Mouse (Mus musculus) spleen, postnatal 4 days (tissue): ENCODE results near the gene Fasl.

Source experiments
- DNase-seq, 2 experiments: peaks; one replicate each; pipeline ENCODE4 v3.0.0; 2022; ENCODE audit warnings: low spot score in 2 of 2

The Fasl gene

GRCm38 (mm10) chr1:161761556-161761955, 26.7 kb downstream of the Fasl start:
- no peak for DNase-seq

DNA sequence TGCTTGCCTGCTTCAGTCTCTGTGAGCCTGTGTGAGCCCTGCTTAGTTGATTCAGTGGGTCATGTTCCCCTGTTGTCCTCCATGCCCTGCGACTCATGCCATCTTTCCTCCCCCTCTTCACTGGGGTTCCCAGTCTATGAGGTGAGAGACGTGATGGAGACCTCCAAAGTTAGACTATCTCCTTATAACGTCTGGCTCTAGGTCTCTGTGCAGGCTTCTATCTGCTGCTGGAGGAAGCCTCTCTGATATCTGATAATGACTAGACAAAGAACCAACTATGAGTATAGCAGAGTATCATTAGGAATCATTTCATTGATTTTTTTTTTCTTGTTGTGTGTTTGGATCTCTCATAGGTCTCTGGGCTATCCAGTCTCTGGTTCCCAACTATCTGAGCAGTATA, 31.7 kb downstream of the Fasl start:
- DNase-seq: peak in 1 of 2 experiments; percentile 48

GRCm38 (mm10) chr1:161751311-161751710, 37.0 kb downstream of the Fasl start:
- DNase-seq: no peak

GRCm38 (mm10) chr1:161750471-161751041, 37.7 kb downstream of the Fasl start:
- no peak for DNase-seq

- no peak for DNase-seq
Observed at GRCm38 (mm10) chr1:161748685-161749084, 39.6 kb downstream of the Fasl start.

DNA sequence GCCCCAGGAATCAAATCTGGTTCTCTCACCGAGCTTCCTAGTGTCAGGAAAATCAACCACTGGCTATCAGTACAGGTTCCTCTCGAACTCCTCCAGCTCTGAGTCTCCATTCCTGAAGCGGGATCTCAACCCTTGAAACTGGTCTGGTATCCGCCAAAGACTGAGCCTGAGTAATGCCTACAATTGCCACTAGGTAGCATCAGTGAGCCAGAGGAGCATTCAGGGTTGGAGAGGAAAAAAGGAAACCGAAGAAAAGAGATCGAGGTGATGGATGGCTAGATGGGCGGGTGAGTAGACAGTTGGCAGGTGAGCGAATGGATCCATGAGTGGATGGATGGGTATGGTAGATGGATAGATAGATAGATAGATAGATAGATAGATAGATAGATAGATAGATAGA, 40.2 kb downstream of the Fasl start:
- DNase-seq: peak; percentile 76 to 88

GRCm38 (mm10) chr1:161746542-161747302, 41.6 kb downstream of the Fasl start:
- peak in 1 of 2 experiments; percentile 56 for DNase-seq

DNA sequence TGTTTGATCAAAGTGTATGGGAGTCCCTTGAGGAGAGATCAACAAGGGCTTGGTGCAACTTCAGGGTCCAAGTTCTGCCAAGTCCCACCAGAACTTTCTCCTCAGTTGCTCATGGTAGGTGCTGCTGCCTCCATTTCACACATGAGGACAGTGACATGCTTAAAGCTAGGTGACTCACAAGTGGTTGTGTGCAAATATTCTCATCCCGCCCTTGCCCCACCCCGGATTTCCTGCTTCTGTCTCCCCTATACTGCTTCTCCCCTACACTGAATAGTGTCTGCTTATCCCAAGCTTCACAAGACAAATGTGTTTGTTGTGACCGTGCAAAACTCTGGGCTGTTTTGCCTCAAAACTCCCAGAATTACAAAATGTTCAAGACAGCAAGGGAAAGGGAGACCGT, 43.4 kb downstream of the Fasl start:
- DNase-seq: no peak

GRCm38 (mm10) chr1:161744209-161744608, 44.1 kb downstream of the Fasl start:
- no peak for DNase-seq

DNA sequence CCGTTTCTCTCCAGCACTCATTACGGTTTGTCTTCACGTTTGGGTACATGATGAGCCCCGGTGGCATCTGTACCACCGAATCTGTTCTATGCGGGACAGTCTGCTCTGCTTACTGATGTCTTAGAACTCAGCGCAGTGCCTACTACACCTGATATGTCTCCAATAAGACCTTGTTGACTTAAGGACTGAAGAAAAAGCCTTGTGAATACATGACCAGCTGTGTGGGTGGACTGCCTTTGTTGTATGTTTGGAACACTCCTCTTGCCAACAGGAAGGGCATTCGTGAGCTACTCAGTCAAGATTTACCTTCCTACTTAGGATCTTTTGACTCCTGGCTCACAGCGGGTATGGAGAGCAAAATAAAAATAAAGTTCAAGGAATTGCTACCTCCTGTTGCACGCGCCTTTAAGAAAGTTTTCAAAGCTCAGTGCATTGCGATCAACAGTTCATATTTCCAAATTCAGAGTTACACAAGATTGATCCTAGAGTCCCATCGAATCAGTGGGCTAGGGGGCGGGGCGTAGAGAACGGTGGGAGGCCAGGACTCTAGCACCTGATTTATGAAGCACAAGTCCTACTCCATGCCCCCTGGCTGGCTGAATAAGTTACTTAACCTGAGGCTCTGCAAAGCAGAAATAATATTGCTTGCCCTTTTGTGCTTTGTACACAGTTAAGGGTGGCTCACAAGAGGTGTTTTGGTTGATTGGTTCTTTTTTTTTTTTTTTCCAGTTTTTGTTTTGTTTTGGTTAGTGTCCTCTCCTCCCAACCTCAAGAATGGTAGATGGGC, 45.6 kb downstream of the Fasl start:
- DNase-seq: no peak

DNA sequence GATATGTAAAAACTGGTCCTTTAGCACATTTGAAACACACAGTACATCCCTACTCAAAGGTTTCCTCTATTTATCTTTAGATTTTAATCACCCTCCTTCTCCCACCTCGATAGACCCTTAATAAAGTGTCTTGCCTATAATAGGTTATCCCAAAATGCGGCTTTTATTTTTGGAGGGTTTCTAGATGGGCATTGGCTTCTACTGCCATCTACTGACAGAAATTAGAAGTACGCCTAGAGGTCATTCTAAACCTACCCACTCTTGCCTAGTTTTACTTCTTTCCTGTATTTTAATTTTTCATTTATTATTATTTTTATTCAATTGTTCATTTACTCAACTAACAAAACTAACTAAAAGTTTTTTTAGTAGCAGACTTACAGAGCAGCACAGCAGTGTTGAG, 51.4 kb downstream of the Fasl start:
- DNase-seq: no peak

DNA sequence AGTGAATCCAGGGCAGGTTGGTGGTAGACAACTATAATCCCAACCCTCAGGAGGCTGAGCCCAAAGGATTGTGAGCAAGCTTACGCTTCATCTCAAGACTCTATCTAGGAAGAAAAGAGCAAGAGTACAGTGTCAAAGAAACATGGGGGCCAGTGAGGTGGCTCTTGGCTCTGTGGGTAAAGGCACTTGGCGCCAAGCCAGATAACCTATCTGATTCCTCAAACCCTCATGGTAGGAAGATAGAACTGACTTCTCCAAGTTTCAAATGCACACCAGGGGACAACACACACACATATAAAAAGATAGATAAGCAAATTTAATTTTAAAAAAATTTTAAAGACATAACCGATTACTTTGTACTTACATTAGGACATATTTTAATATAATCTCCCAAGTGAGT, 52.0 kb downstream of the Fasl start:
- no peak for DNase-seq

DNA sequence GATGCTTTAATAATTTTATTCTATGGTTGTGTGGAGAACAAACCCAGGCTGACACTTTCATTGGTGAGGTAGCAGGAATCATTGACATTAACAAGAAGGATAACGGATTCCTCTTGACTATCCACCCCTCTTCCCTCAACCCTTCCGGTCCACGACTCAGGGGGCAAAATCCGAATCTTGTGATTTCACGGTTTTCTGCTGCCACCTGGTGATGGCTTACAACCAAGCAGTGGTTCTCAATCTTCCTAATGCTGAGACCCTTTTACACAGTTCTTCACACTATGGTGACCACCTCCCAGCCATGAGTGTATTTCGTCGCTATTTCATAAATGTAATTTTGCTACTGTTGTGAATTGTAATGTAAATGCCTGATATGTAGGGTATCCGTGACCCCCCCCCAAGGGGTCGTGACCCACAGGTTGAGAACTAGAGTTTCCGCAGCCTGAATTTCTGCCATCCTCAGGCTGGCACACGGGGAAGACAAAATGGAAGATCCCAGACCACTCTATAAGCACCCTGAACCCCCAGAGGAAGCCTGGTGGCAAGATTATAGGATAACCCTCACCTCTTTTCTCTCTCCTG, 52.7 kb downstream of the Fasl start:
- no peak for DNase-seq

DNA sequence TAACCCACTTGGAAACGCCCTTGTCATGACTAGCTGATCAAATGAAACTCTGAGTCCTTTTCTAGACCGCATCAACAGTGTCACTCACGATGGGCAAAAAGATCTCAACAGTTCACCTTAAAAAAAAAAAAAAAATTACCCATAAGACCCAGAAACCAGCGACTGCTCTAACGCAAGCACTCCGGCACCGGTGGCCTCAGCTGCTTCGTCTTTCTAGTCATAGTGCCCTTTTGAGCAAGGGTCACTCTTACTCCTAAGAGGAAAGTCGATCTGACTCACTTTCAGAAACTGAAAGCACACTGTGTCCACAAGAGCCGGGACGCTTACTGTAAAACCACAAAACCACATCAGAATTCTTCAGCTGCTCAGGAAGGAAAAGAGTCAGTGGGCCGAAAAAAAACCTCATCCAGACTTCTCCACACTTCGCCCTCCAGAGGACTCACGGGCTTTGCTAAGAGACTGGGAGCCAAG, 53.5 kb downstream of the Fasl start:
- DNase-seq: no peak

DNA sequence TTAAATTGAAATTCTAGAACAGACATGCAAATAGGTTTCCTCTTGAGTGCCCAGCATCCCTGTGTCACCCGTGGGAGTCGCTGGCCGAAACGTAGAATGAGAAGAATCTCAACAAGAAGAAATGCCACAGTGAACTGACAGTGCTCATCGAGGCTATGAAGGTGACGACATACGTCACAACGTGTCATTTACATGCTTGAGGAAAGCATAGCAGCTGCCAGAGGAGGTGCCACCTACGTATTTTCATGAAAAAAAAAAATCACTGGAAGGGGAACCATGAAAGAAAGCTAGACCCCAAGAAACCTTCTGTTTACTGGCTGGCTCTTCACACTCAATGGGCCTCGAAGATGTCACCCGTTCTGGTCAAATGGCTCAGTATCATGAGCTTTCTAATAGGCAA, 54.0 kb downstream of the Fasl start:
- no peak for DNase-seq
